Mouse (Mus musculus) spleen, postnatal 14 days (tissue): ENCODE measurements around the gene Kmt2d.
A peak's percentile ranks its signal among the peaks of the same experiment; 100 is the strongest.
"Not testable (repeated sequence)": the region's sequence is repeated elsewhere in the genome, so short reads cannot be mapped to it uniquely, and the experiment has no call there.

ENCODE experiments used
- DNase-seq, 2 experiments: peaks; one replicate each; pipeline ENCODE4 v3.0.0; 2021 to 2022; ENCODE audit warnings: low spot score in 2 of 2

Kmt2d gene

GRCm38 (mm10) chr15:98871070-98871915 lies at the start of gene Kmt2d:
TSS of gene Kmt2d (minus strand) at chr15:98871204.
- DNase-seq: peak in 1 of 2 experiments; percentile 15

GRCm38 (mm10) chr15:98918499-98918895 lies 47.5 kb upstream of the Kmt2d start:
- DNase-seq: not testable (repeated sequence)

GRCm38 (mm10) chr15:98917538-98918498 lies 46.8 kb upstream of the Kmt2d start, which contains the start of gene Lmbr1l:
TSS of gene Lmbr1l (minus strand) at chr15:98918231.
- DNase-seq: peak; percentile 95 to 96

- DNase-seq: no peak
These were observed 46.1 kb upstream of the Kmt2d start for GRCm38 (mm10) chr15:98917091-98917490.

GRCm38 (mm10) chr15:98916016-98916415 lies 45.0 kb upstream of the Kmt2d start:
- no peak for DNase-seq

GRCm38 (mm10) chr15:98914903-98915302 lies 43.9 kb upstream of the Kmt2d start:
- DNase-seq: no peak

- DNase-seq: no peak
These were observed 33.7 kb upstream of the Kmt2d start for GRCm38 (mm10) chr15:98904692-98905091.

GRCm38 (mm10) chr15:98902600-98902999 lies 31.6 kb upstream of the Kmt2d start:
- DNase-seq: no peak

- no peak for DNase-seq
These were observed 30.5 kb upstream of the Kmt2d start for GRCm38 (mm10) chr15:98901530-98901929.

GRCm38 (mm10) chr15:98897928-98898800 lies 27.2 kb upstream of the Kmt2d start, which contains the start of gene Dhh:
TSS of gene Dhh (minus strand) at chr15:98898540.
- DNase-seq: no peak

- DNase-seq: no peak
These were observed 26.5 kb upstream of the Kmt2d start for GRCm38 (mm10) chr15:98897495-98897894.

- DNase-seq: no peak
These were observed 24.9 kb upstream of the Kmt2d start for GRCm38 (mm10) chr15:98895635-98896589.

GRCm38 (mm10) chr15:98894746-98895634 lies 24.0 kb upstream of the Kmt2d start:
- no peak for DNase-seq

GRCm38 (mm10) chr15:98893940-98894745 lies 23.1 kb upstream of the Kmt2d start, which contains the start of gene Rhebl1:
TSS of gene Rhebl1 (minus strand) at chr15:98894540.
- DNase-seq: no peak

GRCm38 (mm10) chr15:98893036-98893435 lies 22.0 kb upstream of the Kmt2d start:
- no peak for DNase-seq

GRCm38 (mm10) chr15:98891907-98892606 lies 21.1 kb upstream of the Kmt2d start:
- no peak for DNase-seq

- DNase-seq: no peak
These were observed 20.3 kb upstream of the Kmt2d start for GRCm38 (mm10) chr15:98891198-98891742.
